Mouse (Mus musculus): ENCODE data around the gene Polr2b. TPM values are rescaled to one million over a fixed set of nuclear protein-coding genes. Genes with fewer than 3 reads are reported as not detected.

The Polr2b gene
- polyA plus RNA-seq, 1 experiment from 2014 or later = 89.9 TPM

- H3K27me3 ChIP-seq (replicated peaks) = no peaks in the 10 kb centered on the region
- H3K4me2 ChIP-seq (replicated peaks) = no peak overlapping the region
- no peak for ATAC-seq (ENCODE audit: low FRiP score, low read depth)
- no peaks in the 10 kb centered on the region for H3K36me3 ChIP-seq
- no peak overlapping the region for H3K27ac ChIP-seq
- H3K4me1 ChIP-seq = no peaks in the 10 kb centered on the region
- WGBS = 60% methylated on average over 9 of the region's 9 CpGs
- H3K4me3 ChIP-seq = no peak overlapping the region
- no peaks in the 10 kb centered on the region for H3K9me3 ChIP-seq
- no peak overlapping the region for H3K9ac ChIP-seq
Observed at GRCm38 (mm10) chr5:77384724-77385123, 74.8 kb downstream of the Polr2b start.

- Histone ChIP-seq H3K4me1 (no peaks in the 10 kb centered on the region), H3K4me2 (replicated peaks) (no peak overlapping the region), H3K4me3 (no peak overlapping the region), H3K27me3 (replicated peaks) (no peaks in the 10 kb centered on the region), H3K9ac (no peak overlapping the region), H3K36me3 (no peaks in the 10 kb centered on the region), H3K9me3 (no peaks in the 10 kb centered on the region), H3K27ac (no peak overlapping the region)
- no peak for ATAC-seq (ENCODE audit: low FRiP score, low read depth)
- WGBS = 66% methylated on average over 5 of the region's 5 CpGs
Observed at GRCm38 (mm10) chr5:77385221-77385620, 75.3 kb downstream of the Polr2b start.

- no peaks in the 10 kb centered on the region for H3K4me1 ChIP-seq
- no peak overlapping the region for H3K27ac ChIP-seq
- no peak overlapping the region for H3K4me2 ChIP-seq (replicated peaks)
- H3K36me3 ChIP-seq = no peaks in the 10 kb centered on the region
- H3K9me3 ChIP-seq = no peaks in the 10 kb centered on the region
- no peaks in the 10 kb centered on the region for H3K27me3 ChIP-seq (replicated peaks)
- H3K9ac ChIP-seq = no peak overlapping the region
- ATAC-seq (ENCODE audit: low FRiP score, low read depth) = no peak
- no peak overlapping the region for H3K4me3 ChIP-seq
- 91% methylated on average over 6 of the region's 6 CpGs for WGBS
Observed at GRCm38 (mm10) chr5:77385900-77386595, 76.1 kb downstream of the Polr2b start.

GRCm38 (mm10) chr5:77386596-77387413 is 76.9 kb downstream of the Polr2b start:
- Histone ChIP-seq H3K4me2 (replicated peaks) (no peak overlapping the region), H3K9ac (no peak overlapping the region), H3K9me3 (no peaks in the 10 kb centered on the region), H3K4me1 (no peaks in the 10 kb centered on the region), H3K4me3 (no peak overlapping the region), H3K27ac (no peak overlapping the region), H3K27me3 (replicated peaks) (no peaks in the 10 kb centered on the region), H3K36me3 (no peaks in the 10 kb centered on the region)
- 81% methylated on average over 10 of the region's 10 CpGs for WGBS
- ATAC-seq (ENCODE audit: low FRiP score, low read depth) = no peak

GRCm38 (mm10) chr5:77387414-77387704 is 77.4 kb downstream of the Polr2b start:
- H3K27ac ChIP-seq = no peak overlapping the region
- WGBS = 85% methylated on average over 8 of the region's 8 CpGs
- H3K36me3 ChIP-seq = no peaks in the 10 kb centered on the region
- no peak overlapping the region for H3K9ac ChIP-seq
- H3K9me3 ChIP-seq = no peaks in the 10 kb centered on the region
- H3K4me1 ChIP-seq = no peaks in the 10 kb centered on the region
- ATAC-seq (ENCODE audit: low FRiP score, low read depth) = no peak
- H3K27me3 ChIP-seq (replicated peaks) = no peaks in the 10 kb centered on the region
- H3K4me2 ChIP-seq (replicated peaks) = no peak overlapping the region
- H3K4me3 ChIP-seq = no peak overlapping the region

- 88% methylated on average over 6 of the region's 6 CpGs for WGBS
- no peaks in the 10 kb centered on the region for H3K36me3 ChIP-seq
Observed at GRCm38 (mm10) chr5:77388359-77388758, 78.4 kb downstream of the Polr2b start.

GRCm38 (mm10) chr5:77390272-77390671 is 80.3 kb downstream of the Polr2b start:
- ATAC-seq (ENCODE audit: low FRiP score, low read depth) = no peak
- H3K27ac ChIP-seq = no peak overlapping the region
- WGBS = 84% methylated on average over 2 of the region's 2 CpGs
- H3K4me3 ChIP-seq = no peak overlapping the region
- no peaks in the 10 kb centered on the region for H3K27me3 ChIP-seq (replicated peaks)
- H3K9ac ChIP-seq = no peak overlapping the region
- no peaks in the 10 kb centered on the region for H3K36me3 ChIP-seq
- peaks cover 6% of the 10 kb centered on the region; the same call in 1 of the 2 replicates for H3K4me1 ChIP-seq
- no peak overlapping the region for H3K4me2 ChIP-seq (replicated peaks)
- H3K9me3 ChIP-seq = no peaks in the 10 kb centered on the region

More at GRCm38 (mm10) chr5:77388359-77388758, 78.4 kb downstream of the Polr2b start:
- H3K4me3 ChIP-seq = no peak overlapping the region
- no peaks in the 10 kb centered on the region for H3K9me3 ChIP-seq
- no peak overlapping the region for H3K4me2 ChIP-seq (replicated peaks)
- no peaks in the 10 kb centered on the region for H3K27me3 ChIP-seq (replicated peaks)
- H3K27ac ChIP-seq = no peak overlapping the region
- no peak overlapping the region for H3K9ac ChIP-seq
- ATAC-seq (ENCODE audit: low FRiP score, low read depth) = no peak
- no peaks in the 10 kb centered on the region for H3K4me1 ChIP-seq

- no peaks in the 10 kb centered on the region for H3K27me3 ChIP-seq (replicated peaks)
- H3K9ac ChIP-seq = no peak overlapping the region
- peaks cover 6% of the 10 kb centered on the region; the same call in 1 of the 2 replicates for H3K4me1 ChIP-seq
- no peak overlapping the region for H3K4me3 ChIP-seq
- ATAC-seq (ENCODE audit: low FRiP score, low read depth) = no peak
- no peak overlapping the region for H3K27ac ChIP-seq
- no peaks in the 10 kb centered on the region for H3K9me3 ChIP-seq
- H3K36me3 ChIP-seq = no peaks in the 10 kb centered on the region
- 87% methylated on average over 10 of the region's 10 CpGs for WGBS
- no peak overlapping the region for H3K4me2 ChIP-seq (replicated peaks)
Observed at GRCm38 (mm10) chr5:77393094-77393619, 83.2 kb downstream of the Polr2b start.

GRCm38 (mm10) chr5:77393990-77394618 is 84.2 kb downstream of the Polr2b start:
- Histone ChIP-seq H3K27ac (no peak overlapping the region), H3K27me3 (replicated peaks) (no peaks in the 10 kb centered on the region), H3K4me3 (no peak overlapping the region), H3K36me3 (no peaks in the 10 kb centered on the region), H3K9me3 (no peaks in the 10 kb centered on the region), H3K4me1 (peaks cover 6% of the 10 kb centered on the region; the same call in 1 of the 2 replicates), H3K4me2 (replicated peaks) (no peak overlapping the region), H3K9ac (no peak overlapping the region)
- 42% methylated on average over 9 of the region's 9 CpGs for WGBS
- no peak for ATAC-seq (ENCODE audit: low FRiP score, low read depth)

- Histone ChIP-seq H3K4me2 (replicated peaks) (no peak overlapping the region), H3K9me3 (no peaks in the 10 kb centered on the region), H3K27me3 (replicated peaks) (no peaks in the 10 kb centered on the region), H3K36me3 (no peaks in the 10 kb centered on the region), H3K27ac (no peak overlapping the region), H3K4me1 (peaks cover 6% of the 10 kb centered on the region; the same call in 1 of the 2 replicates), H3K4me3 (no peak overlapping the region), H3K9ac (no peak overlapping the region)
- 68% methylated on average over 14 of the region's 14 CpGs for WGBS
- ATAC-seq (ENCODE audit: low FRiP score, low read depth) = no peak
Observed at GRCm38 (mm10) chr5:77398285-77399057, 88.5 kb downstream of the Polr2b start.

Measured in neural tube, embryonic 12.5 days (tissue).